ENCODE assay signal across 22 mouse cellular contexts in genomic region chr11:114215256-114215655, GRCm38 (mm10).
A peak's percentile ranks its signal among the peaks of the same experiment; 100 is the strongest.
DNase-seq lines count a peak whose midpoint lies in the region; ATAC-seq and TF ChIP-seq lines count a peak whose summit lies in the region.
"Had no signal": no experiment of that assay in that cellular context is flagged by ENCODE, and none has a peak within 500 bp of the region (broad histone marks: within the 10 kb centered on the region; RNA-seq: fewer than 3 reads in every experiment).

No protein-coding gene starts in this region.

- no peak overlapping the region for H3K27ac ChIP-seq in embryonic facial prominence, embryonic 14.5 days (replicated peaks; ENCODE audit: low read depth, low read length)
- H3K27ac ChIP-seq in embryonic facial prominence, embryonic 10.5 days (replicated peaks): no peak overlapping the region
- no peak overlapping the region for H3K27ac ChIP-seq in lung, embryonic 14.5 days (ENCODE audit: low read depth)
- no peak overlapping the region for H3K27ac ChIP-seq in lung, postnatal 0 days (ENCODE audit: low read length)
- H3K27ac ChIP-seq: embryonic facial prominence, embryonic 15.5 days; gastrocnemius, adult 2 months; hindbrain, embryonic 12.5 days; hindbrain, embryonic 15.5 days had no signal

- WGBS in embryonic facial prominence, embryonic 14.5 days: 58% methylated on average over 8 of the region's 8 CpGs
- 67% methylated on average over 8 of the region's 8 CpGs for WGBS in embryonic facial prominence, embryonic 10.5 days
- 47% methylated on average over 8 of the region's 8 CpGs for WGBS in lung, embryonic 14.5 days
- 39% methylated on average over 8 of the region's 8 CpGs for WGBS in lung, postnatal 0 days

- DNase-seq in embryonic facial prominence, embryonic 14.5 days (ENCODE audit: low spot score): peak; percentile 41
- DNase-seq in embryonic facial prominence, embryonic 10.5 days (ENCODE audit: low spot score): no peak
- DNase-seq in lung, embryonic 14.5 days: peak; percentile 49
- DNase-seq in lung, postnatal 4 days: no peak
- no peak for DNase-seq in lung, postnatal 0 days (ENCODE audit: low spot score)
- no peak for DNase-seq in lung, adult 18-20 months
- DNase-seq: adrenal gland, adult 2 months; adrenal gland, postnatal 14 days; cerebellum, adult 11 months; cerebellum, adult 2 months; cerebellum, adult 9-11 months; cerebellum, postnatal 25 days; forebrain, postnatal 0 days; gastrocnemius, adult 2 months; gastrocnemius, postnatal 14 days; heart, adult 11 months had no signal

- TF ChIP-seq CTCF in lung, embryonic 14.5 days (IDR thresholded peaks at IDR 0.05; ENCODE audit: low read depth): no peak
- TF ChIP-seq CTCF in lung, postnatal 0 days (IDR thresholded peaks at IDR 0.05): no peak

- H3K36me3 ChIP-seq in embryonic facial prominence, embryonic 14.5 days (ENCODE audit: control insufficient read depth, insufficient read depth, low read length): no peaks in the 10 kb centered on the region
- H3K36me3 ChIP-seq in embryonic facial prominence, embryonic 10.5 days (replicated peaks): no peaks in the 10 kb centered on the region
- H3K36me3 ChIP-seq in lung, embryonic 14.5 days (ENCODE audit: insufficient read depth): no peaks in the 10 kb centered on the region
- H3K36me3 ChIP-seq in lung, postnatal 0 days (ENCODE audit: insufficient read depth, low read length): no peaks in the 10 kb centered on the region
- H3K36me3 ChIP-seq: embryonic facial prominence, embryonic 15.5 days; hindbrain, embryonic 12.5 days; hindbrain, embryonic 15.5 days had no signal

- no peak overlapping the region for H3K4me3 ChIP-seq in embryonic facial prominence, embryonic 14.5 days (ENCODE audit: low read depth, low read length)
- no peak overlapping the region for H3K4me3 ChIP-seq in embryonic facial prominence, embryonic 10.5 days
- no peak overlapping the region for H3K4me3 ChIP-seq in lung, embryonic 14.5 days (ENCODE audit: low read depth, low read length)
- H3K4me3 ChIP-seq in lung, postnatal 0 days (ENCODE audit: low read depth, low read length): no peak overlapping the region
- H3K4me3 ChIP-seq: embryonic facial prominence, embryonic 15.5 days; gastrocnemius, adult 2 months; hindbrain, embryonic 12.5 days; hindbrain, embryonic 15.5 days had no signal

- H3K4me1 ChIP-seq in embryonic facial prominence, embryonic 14.5 days (ENCODE audit: control insufficient read depth, insufficient read depth, low read length): peaks cover 21% of the 10 kb centered on the region
- peaks cover 36% of the 10 kb centered on the region for H3K4me1 ChIP-seq in embryonic facial prominence, embryonic 10.5 days
- H3K4me1 ChIP-seq in lung, embryonic 14.5 days (ENCODE audit: insufficient read depth): peaks cover 5% of the 10 kb centered on the region; the same call in 1 of the 2 replicates
- peaks cover 5% of the 10 kb centered on the region; the same call in 1 of the 2 replicates for H3K4me1 ChIP-seq in lung, postnatal 0 days (ENCODE audit: insufficient read depth, low read depth, low read length)

- no peaks in the 10 kb centered on the region for H3K9me3 ChIP-seq in embryonic facial prominence, embryonic 14.5 days (ENCODE audit: control insufficient read depth, low read length)
- H3K9me3 ChIP-seq in embryonic facial prominence, embryonic 10.5 days: no peaks in the 10 kb centered on the region
- no peaks in the 10 kb centered on the region for H3K9me3 ChIP-seq in lung, embryonic 14.5 days (ENCODE audit: low read depth, low read length)
- H3K9me3 ChIP-seq in lung, postnatal 0 days (ENCODE audit: low read length): no peaks in the 10 kb centered on the region
- H3K9me3 ChIP-seq: embryonic facial prominence, embryonic 15.5 days; hindbrain, embryonic 12.5 days; hindbrain, embryonic 15.5 days had no signal

- no peak; the same call in 1 of the 2 replicates for ATAC-seq in embryonic facial prominence, embryonic 14.5 days (ENCODE audit: low read depth)
- peak; percentile 67 for ATAC-seq in lung, embryonic 14.5 days (ENCODE audit: insufficient read depth)
- peak; percentile 30; the same call in 1 of the 2 replicates for ATAC-seq in lung, postnatal 0 days
- ATAC-seq: CD4-positive, CD25-positive, alpha-beta regulatory T cell, adult 4 months; forebrain, embryonic 14.5 days; forebrain, postnatal 0 days had no signal

- no peak for TF ChIP-seq EP300 in lung, postnatal 0 days (IDR thresholded peaks at IDR 0.05)

- no peak overlapping the region for H3K9ac ChIP-seq in embryonic facial prominence, embryonic 14.5 days (ENCODE audit: low read depth, low read length)
- no peak overlapping the region for H3K9ac ChIP-seq in lung, embryonic 14.5 days
- H3K9ac ChIP-seq in lung, postnatal 0 days (replicated peaks; ENCODE audit: low read depth): no peak overlapping the region
- H3K9ac ChIP-seq: embryonic facial prominence, embryonic 15.5 days; forebrain, postnatal 0 days; hindbrain, embryonic 12.5 days; hindbrain, embryonic 15.5 days had no signal

- H3K4me2 ChIP-seq in embryonic facial prominence, embryonic 14.5 days (ENCODE audit: low read depth, low read length): no peak overlapping the region
- no peak overlapping the region for H3K4me2 ChIP-seq in lung, embryonic 14.5 days
- no peak overlapping the region for H3K4me2 ChIP-seq in lung, postnatal 0 days (replicated peaks; ENCODE audit: low read depth, low read length)
- H3K4me2 ChIP-seq: embryonic facial prominence, embryonic 15.5 days; heart, embryonic 11.5 days; hindbrain, embryonic 12.5 days; hindbrain, embryonic 15.5 days had no signal

- H3K27me3 ChIP-seq in embryonic facial prominence, embryonic 14.5 days (replicated peaks; ENCODE audit: control insufficient read depth, insufficient read depth, low read length): 0 out of 2 replicates have a peak, but pooled peaks cover 15% of the 10 kb centered on the region
- peaks cover 45% of the 10 kb centered on the region for H3K27me3 ChIP-seq in embryonic facial prominence, embryonic 10.5 days (replicated peaks; ENCODE audit: low read depth, poor library complexity, severe bottlenecking)
- H3K27me3 ChIP-seq in lung, embryonic 14.5 days (ENCODE audit: insufficient read depth, low read length): peaks cover 17% of the 10 kb centered on the region
- H3K27me3 ChIP-seq in lung, postnatal 0 days (replicated peaks; ENCODE audit: insufficient read depth, low read length): 0 out of 2 replicates have a peak, but pooled peaks cover 5% of the 10 kb centered on the region
- H3K27me3 ChIP-seq: hindbrain, embryonic 15.5 days had no signal

Comparison
In these comparisons a context has a peak if more than half of its experiments do, and no peak if none do; other contexts are left out.
1. DNase-seq: peak in embryonic facial prominence, embryonic 14.5 days (single experiment) and lung, embryonic 14.5 days (single experiment); none in embryonic facial prominence, embryonic 10.5 days (single experiment), lung, postnatal 4 days (0 of 2), lung, postnatal 0 days (single experiment) and lung, adult 18-20 months (0 of 2).